Mouse (Mus musculus): Measurements from ENCODE around the gene Golga2. TPM values are rescaled to one million over a fixed set of nuclear protein-coding genes. Genes with fewer than 3 reads are reported as not detected.

The Golga2 gene
- polyA plus RNA-seq (2012; rRNA removed) = 36.0 and 36.7 TPM in 2 replicates

GRCm38 (mm10) chr2:32287334-32287840, at the start of gene Golga2:
Golga2 (plus strand) TSS chr2:32287384.
- no peak for TF ChIP-seq CTCF (IDR thresholded peaks at IDR 0.05; ENCODE audit: control insufficient read depth, insufficient read depth, insufficient replicate concordance, low read depth, low read length)
- H3K27me3 ChIP-seq (ENCODE audit: control insufficient read depth, insufficient read depth, low read length) = no peaks in the 10 kb centered on the region
- peak within 1 kb of the TSS; percentile 100 for H3K4me3 ChIP-seq (ENCODE audit: control insufficient read depth, low read depth, low read length)
- H3K27ac ChIP-seq (ENCODE audit: control insufficient read depth, insufficient read depth, low read depth, low read length) = peak within 1 kb of the TSS; percentile 100
- H3K36me3 ChIP-seq (ENCODE audit: control insufficient read depth, insufficient read depth, low read length) = peaks cover 11% of the 10 kb centered on the region
- H3K4me1 ChIP-seq (ENCODE audit: control insufficient read depth, insufficient read depth, low read length) = peaks cover 9% of the 10 kb centered on the region

- Histone ChIP-seq H3K27me3 (ENCODE audit: control insufficient read depth, insufficient read depth, low read length) (no peaks in the 10 kb centered on the region), H3K36me3 (ENCODE audit: control insufficient read depth, insufficient read depth, low read length) (peaks cover 1% of the 10 kb centered on the region), H3K27ac (ENCODE audit: control insufficient read depth, insufficient read depth, low read depth, low read length) (peak overlapping the region; percentile 99), H3K4me1 (ENCODE audit: control insufficient read depth, insufficient read depth, low read length) (peaks cover 2% of the 10 kb centered on the region; the same call in 1 of the 2 replicates), H3K4me3 (ENCODE audit: control insufficient read depth, low read depth, low read length) (peak overlapping the region; percentile 97; the same call in 1 of the 2 replicates)
- TF ChIP-seq POLR2A (IDR thresholded peaks at IDR 0.05; ENCODE audit: control insufficient read depth, low read depth, low read length) = no peak
- TF ChIP-seq CTCF (IDR thresholded peaks at IDR 0.05; ENCODE audit: control insufficient read depth, insufficient read depth, insufficient replicate concordance, low read depth, low read length) = no peak
Observed at GRCm38 (mm10) chr2:32237571-32237970, 49.6 kb upstream of the Golga2 start.

- Histone ChIP-seq H3K4me3 (ENCODE audit: control insufficient read depth, low read depth, low read length) (no peak overlapping the region), H3K36me3 (ENCODE audit: control insufficient read depth, insufficient read depth, low read length) (peaks cover 1% of the 10 kb centered on the region), H3K27ac (ENCODE audit: control insufficient read depth, insufficient read depth, low read depth, low read length) (no peak overlapping the region), H3K27me3 (ENCODE audit: control insufficient read depth, insufficient read depth, low read length) (no peaks in the 10 kb centered on the region), H3K4me1 (ENCODE audit: control insufficient read depth, insufficient read depth, low read length) (peaks cover 2% of the 10 kb centered on the region; the same call in 1 of the 2 replicates)
- TF ChIP-seq POLR2A (IDR thresholded peaks at IDR 0.05; ENCODE audit: control insufficient read depth, low read depth, low read length) (no peak), CTCF (IDR thresholded peaks at IDR 0.05; ENCODE audit: control insufficient read depth, insufficient read depth, insufficient replicate concordance, low read depth, low read length) (no peak)
Observed at GRCm38 (mm10) chr2:32238708-32239435, 48.3 kb upstream of the Golga2 start.

GRCm38 (mm10) chr2:32240591-32240990, 46.6 kb upstream of the Golga2 start:
- Histone ChIP-seq H3K27ac (ENCODE audit: control insufficient read depth, insufficient read depth, low read depth, low read length) (no peak overlapping the region), H3K27me3 (ENCODE audit: control insufficient read depth, insufficient read depth, low read length) (no peaks in the 10 kb centered on the region), H3K4me1 (ENCODE audit: control insufficient read depth, insufficient read depth, low read length) (no peaks in the 10 kb centered on the region; the same call in 1 of the 2 replicates), H3K36me3 (ENCODE audit: control insufficient read depth, insufficient read depth, low read length) (peaks cover 6% of the 10 kb centered on the region), H3K4me3 (ENCODE audit: control insufficient read depth, low read depth, low read length) (no peak overlapping the region)
- TF ChIP-seq CTCF (IDR thresholded peaks at IDR 0.05; ENCODE audit: control insufficient read depth, insufficient read depth, insufficient replicate concordance, low read depth, low read length) (no peak), POLR2A (IDR thresholded peaks at IDR 0.05; ENCODE audit: control insufficient read depth, low read depth, low read length) (no peak)

GRCm38 (mm10) chr2:32242986-32243385, 44.2 kb upstream of the Golga2 start:
- no peak for TF ChIP-seq CTCF (IDR thresholded peaks at IDR 0.05; ENCODE audit: control insufficient read depth, insufficient read depth, insufficient replicate concordance, low read depth, low read length)
- Histone ChIP-seq H3K36me3 (ENCODE audit: control insufficient read depth, insufficient read depth, low read length) (peaks cover 8% of the 10 kb centered on the region), H3K4me3 (ENCODE audit: control insufficient read depth, low read depth, low read length) (no peak overlapping the region), H3K27me3 (ENCODE audit: control insufficient read depth, insufficient read depth, low read length) (no peaks in the 10 kb centered on the region), H3K27ac (ENCODE audit: control insufficient read depth, insufficient read depth, low read depth, low read length) (no peak overlapping the region), H3K4me1 (ENCODE audit: control insufficient read depth, insufficient read depth, low read length) (no peaks in the 10 kb centered on the region)

- TF ChIP-seq CTCF (IDR thresholded peaks at IDR 0.05; ENCODE audit: control insufficient read depth, insufficient read depth, insufficient replicate concordance, low read depth, low read length) (no peak), POLR2A (IDR thresholded peaks at IDR 0.05; ENCODE audit: control insufficient read depth, low read depth, low read length) (no peak)
Observed at GRCm38 (mm10) chr2:32246741-32247140, 40.4 kb upstream of the Golga2 start.

GRCm38 (mm10) chr2:32248377-32249361, 38.5 kb upstream of the Golga2 start:
- no peaks in the 10 kb centered on the region for H3K27me3 ChIP-seq (ENCODE audit: control insufficient read depth, insufficient read depth, low read length)
- peaks cover 20% of the 10 kb centered on the region for H3K4me1 ChIP-seq (ENCODE audit: control insufficient read depth, insufficient read depth, low read length)

More at GRCm38 (mm10) chr2:32246741-32247140, 40.4 kb upstream of the Golga2 start:
- Histone ChIP-seq H3K4me3 (ENCODE audit: control insufficient read depth, low read depth, low read length) (no peak overlapping the region), H3K36me3 (ENCODE audit: control insufficient read depth, insufficient read depth, low read length) (peaks cover 9% of the 10 kb centered on the region), H3K27me3 (ENCODE audit: control insufficient read depth, insufficient read depth, low read length) (no peaks in the 10 kb centered on the region), H3K27ac (ENCODE audit: control insufficient read depth, insufficient read depth, low read depth, low read length) (peak overlapping the region; percentile 35; the same call in 1 of the 2 replicates), H3K4me1 (ENCODE audit: control insufficient read depth, insufficient read depth, low read length) (peaks cover 14% of the 10 kb centered on the region)

More at GRCm38 (mm10) chr2:32248377-32249361, 38.5 kb upstream of the Golga2 start:
- peaks cover 12% of the 10 kb centered on the region for H3K36me3 ChIP-seq (ENCODE audit: control insufficient read depth, insufficient read depth, low read length)
- no peak for TF ChIP-seq CTCF (IDR thresholded peaks at IDR 0.05; ENCODE audit: control insufficient read depth, insufficient read depth, insufficient replicate concordance, low read depth, low read length)
- no peak overlapping the region for H3K27ac ChIP-seq (ENCODE audit: control insufficient read depth, insufficient read depth, low read depth, low read length)
- H3K4me3 ChIP-seq (ENCODE audit: control insufficient read depth, low read depth, low read length) = no peak overlapping the region
